Mouse (Mus musculus) left cerebral cortex, adult 9 months (tissue): Measurements from ENCODE around the gene Ilkap.

ENCODE experiments used
- DNase-seq, 2 experiments: peaks; one replicate each; pipeline ENCODE4 v3.0.0; 2022; ENCODE audit warnings: low spot score in 2 of 2

Ilkap gene

DNA sequence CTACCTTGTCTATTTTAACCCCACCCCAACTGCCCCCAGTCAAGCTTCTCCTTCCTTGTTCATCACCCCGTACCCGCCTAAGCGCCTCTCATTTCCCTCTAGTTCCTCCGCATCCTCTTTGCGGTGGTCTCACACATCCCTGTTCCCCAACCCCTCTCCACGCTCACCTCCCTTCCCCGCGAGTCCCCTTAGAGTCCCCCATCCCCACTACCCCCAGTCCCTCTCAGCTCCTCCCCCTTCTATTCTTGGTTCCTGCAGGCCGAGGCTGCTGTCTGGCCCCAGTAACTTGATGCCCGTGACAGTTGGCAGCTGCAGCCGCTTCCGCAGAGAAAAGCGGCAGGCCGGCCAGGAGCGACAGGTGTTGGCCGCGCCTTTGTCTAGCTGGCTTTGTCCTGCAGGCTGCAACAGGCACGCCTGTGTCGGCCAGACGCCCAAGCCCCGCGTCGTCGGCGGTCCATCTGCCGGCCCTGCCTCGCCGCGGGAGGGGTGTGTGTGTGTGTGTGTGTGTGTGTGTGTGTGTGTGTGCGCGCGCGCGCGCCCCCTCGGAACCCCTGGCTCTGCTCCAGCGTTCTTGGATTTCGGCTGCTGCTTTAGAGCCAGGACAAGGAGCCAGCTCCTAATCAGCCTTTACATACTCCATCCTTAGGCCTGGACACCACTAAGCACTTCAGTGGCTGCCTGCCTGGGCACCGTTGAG is 15.4 kb upstream of the Ilkap start, which contains the start of gene Hes6:
Hes6 (minus strand) TSS at position 141 of the 697 bp plus-strand sequence.
- DNase-seq = peak in 1 of 2 experiments; percentile 55

DNA sequence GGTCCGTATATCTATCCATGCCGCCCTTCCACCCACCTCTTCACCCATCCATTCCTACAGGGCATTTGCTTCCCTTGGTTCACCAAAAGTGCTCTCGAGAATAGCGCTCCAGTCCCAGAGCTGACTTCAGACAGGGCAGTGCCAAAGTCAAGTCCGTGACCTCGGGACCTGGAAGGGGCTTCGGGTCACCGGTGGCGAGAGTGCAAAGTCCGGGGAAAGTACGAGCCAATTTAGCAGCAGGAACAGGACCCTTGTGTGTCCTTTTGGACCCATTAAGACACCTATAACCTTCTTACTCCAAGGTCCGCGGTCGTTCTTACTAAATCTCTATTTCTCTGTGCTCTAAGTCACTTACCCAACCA is 14.9 kb upstream of the Ilkap start:
- no peak for DNase-seq

DNA sequence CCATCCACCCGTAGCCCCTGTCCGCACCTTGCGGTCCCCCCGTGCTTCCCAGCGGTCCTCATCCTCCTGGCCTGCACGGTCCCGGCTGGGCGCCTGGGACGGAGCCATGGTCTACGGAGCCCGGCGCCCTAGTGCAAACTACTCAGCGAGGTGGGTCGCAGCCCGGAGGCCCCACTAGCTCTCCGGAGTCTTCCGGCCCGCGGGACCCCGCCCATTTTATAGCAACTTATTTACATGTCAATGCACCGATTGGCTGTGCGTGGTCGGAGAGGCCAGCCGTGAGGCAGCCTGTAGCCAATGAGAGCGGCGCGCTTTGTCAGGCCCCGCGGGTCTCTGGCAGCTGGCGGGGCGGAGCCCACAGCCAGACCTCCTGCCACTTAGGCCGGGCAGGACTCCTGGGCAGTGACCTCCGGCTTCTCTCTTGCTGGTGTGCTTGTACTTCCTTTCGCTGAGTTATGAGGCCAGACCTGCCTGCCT is 14.5 kb upstream of the Ilkap start:
- peak; percentile 86 to 93 for DNase-seq

DNA sequence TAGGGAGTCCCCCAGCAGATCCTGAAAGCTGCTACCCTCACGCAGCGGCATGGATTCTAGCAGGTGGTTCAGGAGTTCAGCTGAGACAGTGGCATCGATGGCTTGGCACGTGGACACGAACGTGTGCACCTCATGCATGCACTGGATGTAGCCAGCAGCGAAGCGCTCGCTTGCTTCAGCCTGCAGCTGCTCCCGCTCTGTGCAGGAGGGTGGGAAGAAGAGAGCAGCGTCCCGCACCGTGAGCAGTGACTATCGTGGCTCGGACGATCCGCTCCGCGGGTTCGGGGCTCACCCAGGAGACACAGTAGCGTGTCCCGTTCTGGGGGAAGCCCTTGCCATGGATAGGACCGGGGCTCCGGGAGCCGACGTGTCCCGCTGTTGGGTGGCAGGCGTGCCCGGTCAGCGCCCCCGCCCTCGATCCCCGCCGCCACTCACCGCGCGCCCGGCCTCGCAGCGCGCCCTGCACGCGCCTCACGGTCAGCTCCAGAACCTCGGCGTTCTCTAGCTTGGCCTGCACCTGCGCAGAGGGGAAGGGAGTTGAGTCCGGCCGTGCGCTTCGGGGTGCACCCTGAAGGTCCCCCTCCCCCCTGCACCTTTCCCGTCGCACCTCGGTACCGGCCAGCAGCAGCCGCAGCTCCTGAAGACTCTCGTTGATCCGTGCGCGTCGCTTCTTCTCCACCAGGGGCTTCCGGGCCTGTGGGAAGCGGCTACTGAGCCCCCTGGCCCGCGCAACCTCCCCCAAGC is 13.8 kb upstream of the Ilkap start:
- no peak for DNase-seq

DNA sequence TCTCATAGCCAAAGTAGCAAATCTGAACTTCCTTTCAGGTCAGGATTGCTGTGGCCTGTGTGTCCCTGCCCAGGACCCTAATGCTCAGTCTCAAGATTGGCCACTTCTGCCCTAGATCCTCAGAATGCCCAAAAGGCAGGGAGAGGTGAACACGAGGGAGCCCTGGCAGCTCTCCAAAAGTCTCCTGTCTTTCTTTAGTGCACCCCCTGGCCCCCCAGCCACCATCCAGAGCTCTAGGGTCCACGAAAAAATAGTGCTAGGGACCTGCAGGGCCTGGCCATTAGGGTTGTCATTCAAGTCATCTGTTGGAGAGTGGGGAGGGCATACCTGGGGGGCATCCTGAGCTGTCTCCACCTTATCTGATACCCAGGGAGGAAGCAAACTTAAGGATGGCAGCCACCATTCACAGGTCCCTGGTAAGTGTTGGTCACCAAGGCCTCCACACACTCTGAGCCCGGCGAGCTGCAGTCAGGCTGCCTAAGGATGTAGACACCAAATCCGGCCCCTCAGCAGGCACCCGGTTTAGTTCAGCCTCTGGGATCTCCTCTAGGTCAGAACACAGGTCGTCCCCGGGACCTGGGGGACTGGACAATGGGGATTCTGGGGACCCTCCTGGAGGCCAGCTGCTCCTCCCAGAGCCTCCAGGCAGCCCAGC is 13.1 kb upstream of the Ilkap start:
- DNase-seq = no peak

- no peak for DNase-seq
Measured at GRCm38 (mm10) chr1:91407819-91408218, 9.2 kb upstream of the Ilkap start.

DNA sequence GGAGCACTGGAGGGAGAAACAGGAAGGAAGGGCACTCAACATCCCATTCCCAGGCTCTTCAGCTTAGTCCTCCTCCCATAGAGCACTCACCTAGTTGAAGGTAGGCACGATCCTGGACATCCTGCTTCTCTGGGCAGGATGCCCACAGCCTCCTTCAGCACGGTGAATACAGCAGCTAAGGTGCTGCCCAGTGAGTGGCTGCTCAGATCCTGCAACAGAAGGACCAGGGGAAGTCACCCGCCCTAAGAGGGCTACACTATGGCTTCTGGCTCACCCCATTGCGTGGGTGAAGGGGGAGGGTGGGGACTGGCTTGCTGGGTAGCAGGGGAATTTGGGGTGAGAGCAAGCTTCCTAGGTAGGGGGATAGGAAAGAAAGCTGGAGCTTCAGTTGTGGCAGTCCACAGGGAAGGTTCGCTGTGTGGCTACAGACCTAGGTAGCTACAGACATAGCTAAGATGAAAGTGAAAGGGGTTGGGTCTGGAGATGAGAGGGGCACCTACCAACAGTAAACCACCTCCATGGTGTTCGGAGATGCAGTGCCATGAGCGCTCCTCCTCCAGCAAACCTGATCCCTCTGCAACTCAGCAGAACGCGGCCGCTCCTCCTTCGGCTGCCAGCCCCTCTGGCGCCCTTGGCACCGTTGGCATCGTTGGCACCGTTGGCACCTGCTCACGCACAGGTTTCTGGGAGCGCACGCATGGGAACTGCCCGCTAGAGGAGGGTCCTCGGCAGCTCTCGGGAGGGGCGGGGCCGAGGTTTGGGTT is 7.0 kb upstream of the Ilkap start:
- DNase-seq = no peak

DNA sequence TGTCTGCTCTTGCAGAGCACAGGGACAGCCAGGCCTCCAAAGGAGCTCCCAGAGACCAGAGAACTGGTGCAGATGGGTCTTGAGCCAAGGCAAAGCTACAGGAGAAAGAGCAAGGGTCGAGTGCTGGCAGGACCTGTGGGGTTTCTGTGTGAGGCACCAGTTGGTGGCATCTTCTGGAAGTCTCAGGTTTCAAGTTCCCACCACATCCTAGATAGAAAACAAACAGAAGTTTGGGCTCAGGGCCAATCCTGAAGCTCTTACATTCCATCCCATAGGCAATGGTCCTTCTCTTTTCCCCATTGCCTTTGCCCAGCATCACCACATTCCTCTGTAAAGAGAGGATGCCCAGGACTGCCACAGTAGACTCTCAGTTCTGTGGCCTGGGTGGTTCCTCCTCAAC is 6.4 kb upstream of the Ilkap start:
- no peak for DNase-seq

GRCm38 (mm10) chr1:91397927-91398259 is 722 bp downstream of the Ilkap start:
- peak in 1 of 2 experiments; percentile 21 for DNase-seq

GRCm38 (mm10) chr1:91390369-91390768 is 8.2 kb downstream of the Ilkap start:
- DNase-seq = no peak

GRCm38 (mm10) chr1:91381091-91381471 is 17.5 kb downstream of the Ilkap start:
- no peak for DNase-seq

DNA sequence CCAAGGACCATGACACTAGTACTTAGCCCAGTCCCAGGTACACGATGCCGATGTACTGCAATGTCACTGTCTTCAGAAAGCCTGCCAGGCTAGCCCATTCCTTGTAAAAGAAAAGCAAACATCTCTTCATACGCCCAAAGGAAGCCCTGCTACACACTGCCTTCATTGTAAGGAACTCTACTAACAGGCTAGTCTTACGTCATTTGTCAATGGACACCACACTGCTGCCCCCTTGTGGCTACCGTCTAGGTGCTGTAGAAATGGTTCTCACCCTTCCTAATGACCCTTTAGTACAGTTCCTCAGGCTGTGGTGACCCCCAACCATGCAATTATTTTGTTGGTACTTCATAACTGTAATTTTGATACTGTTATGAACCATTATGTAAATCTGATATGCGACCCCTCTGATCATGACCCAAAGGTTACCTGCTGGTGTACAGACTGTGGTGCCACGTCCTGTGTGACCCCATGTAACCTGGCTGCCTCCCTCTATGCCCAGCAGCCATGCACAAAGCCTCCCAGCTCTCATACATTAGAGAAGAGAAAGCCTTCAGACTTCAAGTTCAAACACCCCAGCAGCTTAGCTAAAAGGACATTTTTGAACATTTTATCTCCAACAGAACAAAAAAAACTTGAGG is 18.0 kb downstream of the Ilkap start:
- DNase-seq = peak in 1 of 2 experiments; percentile 79

DNA sequence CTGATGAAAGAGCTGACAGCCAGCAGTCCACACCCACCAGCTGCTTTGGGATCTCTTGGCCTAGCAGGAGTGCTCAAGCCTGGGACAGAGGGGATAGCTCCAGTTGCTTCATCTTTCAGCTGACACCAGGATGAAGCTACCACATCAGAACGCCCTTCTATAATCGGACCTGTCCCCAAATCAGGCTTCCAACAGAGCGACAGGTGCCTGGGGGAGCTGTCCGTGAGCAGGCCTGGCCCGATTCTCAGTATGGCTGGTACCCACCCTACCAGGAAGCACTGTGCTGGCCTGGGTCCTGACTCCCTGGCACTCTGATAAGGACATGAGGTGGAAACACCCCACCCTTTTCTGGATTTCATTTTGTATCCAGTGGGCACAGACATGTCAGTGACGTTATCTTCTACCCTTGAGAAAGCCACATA is 25.2 kb downstream of the Ilkap start:
- no peak for DNase-seq

DNA sequence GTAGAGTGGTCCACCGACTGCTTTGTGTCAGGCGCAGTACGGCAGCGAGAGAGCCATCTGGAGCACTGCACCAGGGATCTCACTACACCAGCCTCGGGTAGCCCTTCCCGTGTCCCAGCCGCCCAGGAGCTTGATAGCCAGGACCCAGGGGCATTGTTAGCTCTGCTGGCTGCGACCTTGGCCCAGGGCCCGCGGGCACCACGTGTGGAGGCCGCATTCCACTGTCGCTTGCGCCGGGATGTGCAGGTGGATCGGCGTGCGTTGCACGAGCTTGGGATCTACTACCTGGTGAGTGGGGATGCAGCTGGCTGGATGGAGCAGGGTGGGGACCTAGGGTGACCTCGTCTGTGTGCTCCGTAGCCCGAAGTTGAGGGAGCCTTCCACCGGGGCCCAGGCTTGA is 28.6 kb downstream of the Ilkap start:
- DNase-seq = no peak

DNA sequence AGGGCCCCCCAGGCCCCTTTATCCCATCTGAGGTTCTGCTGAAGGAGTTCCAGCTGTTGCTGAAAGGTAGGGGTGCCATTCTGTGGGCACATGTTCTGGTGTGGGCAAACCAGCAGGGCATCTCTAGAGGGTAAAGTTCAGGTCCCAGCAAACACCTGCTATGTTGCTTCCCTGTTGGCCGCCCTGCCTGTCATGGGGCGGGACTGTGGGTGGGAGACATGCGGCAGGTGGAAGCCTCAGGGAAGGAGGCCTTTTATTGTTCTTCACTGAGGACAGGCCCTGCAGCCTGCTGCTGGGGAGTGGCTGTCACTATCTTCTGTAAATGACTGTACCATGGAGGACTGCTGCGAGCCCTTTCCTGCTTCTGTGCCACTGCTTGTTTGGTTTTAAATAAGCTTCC is 29.2 kb downstream of the Ilkap start:
- DNase-seq = no peak

GRCm38 (mm10) chr1:91367295-91367694 is 31.3 kb downstream of the Ilkap start:
- no peak for DNase-seq

- DNase-seq = no peak
Measured at GRCm38 (mm10) chr1:91366215-91367108, 32.2 kb downstream of the Ilkap start, which contains the start of gene Erfe. Erfe (plus strand) TSS chr1:91366430.

DNA sequence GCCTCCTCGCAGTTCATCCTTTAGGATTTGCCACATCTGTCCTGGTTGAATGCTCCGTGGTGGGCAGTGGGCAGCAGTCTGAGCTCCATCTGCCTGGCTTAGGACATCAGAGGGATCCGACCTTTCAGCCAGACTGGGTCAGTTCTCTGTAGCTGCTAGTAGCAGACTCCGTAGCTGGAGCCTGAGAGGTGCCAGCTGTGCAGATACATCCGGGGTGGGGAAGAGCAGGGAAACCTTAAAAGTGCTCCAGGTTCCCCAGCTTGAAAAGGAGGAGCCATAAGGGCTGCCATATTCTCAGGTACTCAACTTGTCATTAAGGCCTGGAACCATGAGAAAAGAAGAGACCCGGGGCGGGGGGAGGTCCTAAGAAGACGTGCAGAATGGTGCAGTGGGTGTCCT is 32.8 kb downstream of the Ilkap start:
- DNase-seq = no peak

DNA sequence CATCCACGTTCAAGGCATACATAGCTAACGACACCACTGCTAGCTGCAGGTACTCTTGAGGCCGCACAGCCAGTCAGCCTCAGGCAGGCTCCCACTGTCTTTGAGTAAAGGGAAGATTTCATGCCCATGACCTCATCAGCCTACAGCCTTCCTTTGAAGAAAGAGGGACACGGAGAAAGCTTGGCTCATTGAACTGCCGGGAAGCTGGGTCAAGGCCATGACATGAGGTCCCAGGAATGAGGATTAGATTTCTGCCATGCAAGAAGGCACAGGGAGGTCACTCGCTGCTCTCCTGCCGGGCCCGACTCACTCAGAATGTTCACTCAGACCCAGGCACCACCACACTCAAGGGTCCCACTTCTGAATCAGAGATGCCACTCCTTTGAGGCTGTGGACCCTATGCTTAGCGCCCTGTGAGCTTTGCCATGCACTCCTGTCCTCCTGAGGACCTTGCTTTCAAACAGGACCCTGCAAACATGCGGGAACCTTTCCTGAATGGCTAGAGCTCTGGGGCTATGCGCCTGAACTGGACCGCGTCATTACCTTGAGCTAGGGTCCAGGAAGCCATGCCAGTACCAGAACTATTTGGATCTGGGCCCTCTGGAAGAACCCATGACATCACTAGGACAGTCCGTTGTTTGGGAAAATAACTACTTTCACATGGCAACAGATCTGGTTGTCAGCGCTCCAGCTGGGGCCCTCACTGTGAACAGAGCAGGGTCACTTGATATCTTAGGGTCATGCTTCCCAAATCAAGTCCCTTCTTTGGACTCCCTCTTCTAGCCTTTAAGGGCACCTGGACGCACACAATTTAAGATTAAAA is 33.6 kb downstream of the Ilkap start:
- no peak for DNase-seq

DNA sequence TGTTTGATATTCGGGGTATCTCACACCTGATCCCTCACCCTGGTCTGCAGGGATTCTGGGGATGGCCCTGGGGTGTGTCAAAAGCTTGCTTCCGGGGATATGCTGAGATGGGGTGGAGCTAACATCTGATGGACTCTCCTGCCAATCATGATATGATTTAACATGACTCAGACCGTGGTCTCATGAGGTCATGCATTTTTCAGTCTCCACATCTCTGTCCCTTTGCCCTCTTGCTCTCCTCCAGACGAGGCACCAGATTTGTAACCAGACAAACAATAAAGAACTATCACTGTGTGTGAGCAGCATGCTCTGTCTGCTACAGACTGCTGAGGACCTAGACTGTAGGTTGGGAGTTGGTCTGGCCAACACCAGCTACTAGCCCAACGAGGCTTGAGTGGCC is 36.5 kb downstream of the Ilkap start:
- DNase-seq = no peak
